Mouse (Mus musculus): Measurements from ENCODE around the gene Bicc1. TPM values are rescaled to one million over a fixed set of nuclear protein-coding genes. Genes with fewer than 3 reads are reported as not detected.

Gene Bicc1
- polyA plus RNA-seq, 1 experiment, result 0.01 TPM

DNA sequence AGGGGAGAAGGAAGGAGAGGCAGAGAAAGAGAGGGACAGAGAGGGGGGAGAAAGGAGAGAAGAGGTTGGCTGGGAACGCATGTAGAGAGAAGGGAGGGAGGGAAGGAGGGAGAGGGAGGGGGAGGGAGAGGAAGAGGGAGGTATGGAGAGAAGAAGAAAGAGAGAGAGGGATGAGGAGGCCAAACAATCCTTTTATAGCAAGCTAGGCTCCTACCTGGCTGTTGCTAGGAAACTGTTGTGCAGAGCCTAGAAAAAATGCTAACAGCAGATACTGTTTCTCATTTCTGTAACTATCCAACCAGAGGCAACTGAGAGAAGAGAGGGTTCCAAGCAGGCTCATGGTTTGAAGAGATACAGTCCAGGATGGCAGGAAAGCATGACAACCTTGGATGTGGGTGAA lies 239.6 kb downstream of the Bicc1 start:
- Histone ChIP-seq H3K4me1 (no peaks in the 10 kb centered on the region), H3K36me3 (replicated peaks; ENCODE audit: low read length) (no peaks in the 10 kb centered on the region), H3K27me3 (replicated peaks) (no peaks in the 10 kb centered on the region), H3K9me3 (peaks cover 68% of the 10 kb centered on the region), H3K4me3 (replicated peaks) (no peak overlapping the region)
- no peak for TF ChIP-seq GATA1 (IDR thresholded peaks at IDR 0.05; ENCODE audit: borderline replicate concordance, low read length)
- no peak for TF ChIP-seq FLI1 (IDR thresholded peaks at IDR 0.05; ENCODE audit: low read length)

DNA sequence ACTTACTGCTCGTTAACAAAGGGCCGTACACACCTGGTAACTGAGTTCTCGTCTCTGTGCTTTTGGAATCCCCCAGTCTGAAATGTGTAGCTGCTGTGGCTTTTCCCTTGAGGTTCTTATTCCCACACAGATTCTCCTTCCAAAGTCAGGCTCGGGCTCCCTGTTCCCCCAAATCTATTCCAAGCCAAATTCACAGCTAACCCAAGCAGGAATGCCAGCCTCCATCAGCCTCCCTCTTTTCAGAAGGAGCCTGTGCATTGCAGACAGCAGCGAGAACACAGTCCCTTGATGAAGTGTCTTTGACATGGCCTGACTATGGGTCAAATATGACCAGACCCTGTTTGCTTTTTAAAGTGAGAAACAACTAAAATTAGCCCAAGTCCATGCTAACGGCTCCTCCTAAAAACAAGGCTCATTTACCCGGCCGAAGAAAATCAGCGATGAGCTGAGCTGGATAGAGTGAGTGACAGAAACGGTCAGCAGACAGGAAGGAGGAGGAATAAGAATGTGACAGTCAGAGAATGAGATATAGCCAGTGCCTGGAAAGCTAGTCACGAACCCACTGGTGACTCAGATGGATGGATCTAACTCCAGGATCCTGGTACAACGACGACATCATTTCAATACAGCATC lies 240.4 kb downstream of the Bicc1 start:
- no peaks in the 10 kb centered on the region for H3K36me3 ChIP-seq (replicated peaks; ENCODE audit: low read length)
- no peaks in the 10 kb centered on the region for H3K4me1 ChIP-seq
- TF ChIP-seq FLI1 (IDR thresholded peaks at IDR 0.05; ENCODE audit: low read length), result no peak
- TF ChIP-seq GATA1 (IDR thresholded peaks at IDR 0.05; ENCODE audit: borderline replicate concordance, low read length), result no peak
- H3K9me3 ChIP-seq, result peaks cover 71% of the 10 kb centered on the region
- H3K27me3 ChIP-seq (replicated peaks), result no peaks in the 10 kb centered on the region
- H3K4me3 ChIP-seq (replicated peaks), result no peak overlapping the region

DNA sequence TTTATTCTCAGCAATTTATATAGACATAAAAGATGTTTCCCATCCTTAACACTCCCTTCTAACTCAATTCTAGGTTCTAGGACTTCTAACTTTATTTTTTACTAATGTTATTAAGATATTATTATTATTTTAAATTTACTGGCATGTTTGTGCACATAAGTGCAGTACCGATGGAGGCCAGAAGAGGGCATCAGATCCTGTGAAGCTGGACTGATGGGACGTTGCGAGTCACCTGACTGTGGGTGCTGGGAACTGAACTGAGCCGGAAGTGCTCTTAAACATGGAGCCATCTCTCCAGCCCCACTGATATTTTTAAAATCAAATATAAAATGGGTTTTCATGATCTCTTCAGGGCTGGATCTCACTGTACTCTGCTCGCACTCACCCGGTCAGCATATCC lies 242.8 kb downstream of the Bicc1 start:
- H3K4me3 ChIP-seq (replicated peaks), result no peak overlapping the region
- H3K27me3 ChIP-seq (replicated peaks), result no peaks in the 10 kb centered on the region
- TF ChIP-seq FLI1 (IDR thresholded peaks at IDR 0.05; ENCODE audit: low read length) (no peak), GATA1 (IDR thresholded peaks at IDR 0.05; ENCODE audit: borderline replicate concordance, low read length) (no peak)
- peaks cover 58% of the 10 kb centered on the region for H3K9me3 ChIP-seq
- H3K4me1 ChIP-seq, result no peaks in the 10 kb centered on the region
- H3K36me3 ChIP-seq (replicated peaks; ENCODE audit: low read length), result no peaks in the 10 kb centered on the region

DNA sequence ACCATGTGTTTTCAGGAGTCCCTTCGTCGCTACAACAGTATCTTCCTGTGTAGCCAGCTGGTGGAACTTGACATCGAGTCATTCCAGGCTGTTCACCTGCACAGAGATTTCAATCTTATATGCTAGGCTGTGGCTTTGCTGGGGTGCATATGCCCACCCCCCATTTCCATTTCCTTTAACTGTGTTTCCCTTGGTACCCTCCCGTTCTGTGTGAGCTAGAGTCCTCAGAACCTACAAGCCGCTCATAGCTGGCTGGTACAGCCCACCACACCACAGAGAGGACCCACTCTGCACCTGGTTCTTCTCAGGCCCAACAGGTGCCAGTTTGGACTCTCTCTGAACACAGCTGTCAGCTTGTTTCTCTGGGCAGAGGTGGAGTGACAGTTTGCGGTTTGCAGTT lies 244.4 kb downstream of the Bicc1 start:
- Histone ChIP-seq H3K36me3 (replicated peaks; ENCODE audit: low read length) (no peaks in the 10 kb centered on the region), H3K9me3 (peaks cover 47% of the 10 kb centered on the region), H3K4me1 (no peaks in the 10 kb centered on the region), H3K4me3 (replicated peaks) (no peak overlapping the region), H3K27me3 (replicated peaks) (no peaks in the 10 kb centered on the region)
- no peak for TF ChIP-seq GATA1 (IDR thresholded peaks at IDR 0.05; ENCODE audit: borderline replicate concordance, low read length)
- TF ChIP-seq FLI1 (IDR thresholded peaks at IDR 0.05; ENCODE audit: low read length), result no peak

DNA sequence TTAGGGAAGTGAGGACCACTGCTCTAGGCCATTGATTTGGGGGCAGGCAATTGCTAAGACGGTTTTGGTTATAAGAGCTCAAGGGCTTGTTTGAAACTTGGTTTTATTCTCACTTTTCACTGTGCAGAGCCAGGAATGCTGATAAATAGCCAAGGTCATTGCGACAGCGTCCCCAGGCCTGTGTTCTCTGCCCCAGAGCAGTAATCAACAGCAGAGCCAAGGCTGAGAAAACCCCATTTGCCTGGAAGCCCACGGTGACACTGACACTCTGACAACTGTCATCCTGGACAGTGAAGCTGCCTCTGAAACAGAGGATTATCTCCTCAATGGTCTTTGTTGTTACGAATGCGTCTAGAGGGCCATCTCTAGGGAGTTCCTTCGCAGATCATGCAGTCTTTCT lies 255.6 kb downstream of the Bicc1 start:
- Histone ChIP-seq H3K27me3 (replicated peaks) (no peaks in the 10 kb centered on the region), H3K9me3 (peaks cover 78% of the 10 kb centered on the region), H3K4me1 (no peaks in the 10 kb centered on the region), H3K36me3 (replicated peaks; ENCODE audit: low read length) (no peaks in the 10 kb centered on the region), H3K4me3 (replicated peaks) (no peak overlapping the region)
- no peak for TF ChIP-seq GATA1 (IDR thresholded peaks at IDR 0.05; ENCODE audit: borderline replicate concordance, low read length)
- no peak for TF ChIP-seq FLI1 (IDR thresholded peaks at IDR 0.05; ENCODE audit: low read length)

DNA sequence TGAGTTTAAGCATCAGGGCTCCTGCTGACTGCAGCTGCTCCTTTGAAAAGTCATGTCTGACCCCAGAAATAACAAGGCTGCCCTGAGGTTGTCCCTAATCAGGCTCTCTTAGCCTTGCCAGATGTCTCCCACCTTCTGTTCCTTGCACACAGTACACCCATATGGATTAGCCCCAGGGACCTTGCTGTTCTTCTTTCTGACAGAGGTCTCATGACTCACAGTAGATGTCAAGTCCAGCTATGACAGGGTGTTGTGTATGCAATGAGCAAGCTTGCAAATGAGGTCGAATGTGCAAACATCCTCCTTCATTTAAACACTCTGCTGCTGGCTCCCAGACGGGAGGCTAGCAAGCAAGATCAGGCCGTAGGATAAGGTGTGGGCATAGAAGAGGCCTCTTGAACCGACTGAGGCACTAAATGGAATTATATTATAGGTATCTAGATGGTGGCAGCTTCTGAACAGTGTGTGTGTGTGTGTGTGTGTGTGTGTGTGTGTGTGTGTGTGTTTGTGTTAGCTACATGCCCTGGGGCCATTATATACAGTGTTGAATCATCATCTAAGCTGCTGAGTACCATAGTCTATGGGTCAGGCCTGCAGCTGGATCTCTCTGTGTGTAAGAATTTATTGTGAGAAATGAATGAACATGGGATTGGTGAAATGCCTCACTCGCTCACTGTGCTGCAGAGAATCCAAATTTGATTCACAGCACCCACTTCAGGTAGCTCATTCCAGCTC lies 256.6 kb downstream of the Bicc1 start:
- Histone ChIP-seq H3K27me3 (replicated peaks) (no peaks in the 10 kb centered on the region), H3K4me1 (no peaks in the 10 kb centered on the region), H3K9me3 (peaks cover 81% of the 10 kb centered on the region), H3K36me3 (replicated peaks; ENCODE audit: low read length) (no peaks in the 10 kb centered on the region), H3K4me3 (replicated peaks) (no peak overlapping the region)
- TF ChIP-seq FLI1 (IDR thresholded peaks at IDR 0.05; ENCODE audit: low read length) (no peak), GATA1 (IDR thresholded peaks at IDR 0.05; ENCODE audit: borderline replicate concordance, low read length) (no peak)

DNA sequence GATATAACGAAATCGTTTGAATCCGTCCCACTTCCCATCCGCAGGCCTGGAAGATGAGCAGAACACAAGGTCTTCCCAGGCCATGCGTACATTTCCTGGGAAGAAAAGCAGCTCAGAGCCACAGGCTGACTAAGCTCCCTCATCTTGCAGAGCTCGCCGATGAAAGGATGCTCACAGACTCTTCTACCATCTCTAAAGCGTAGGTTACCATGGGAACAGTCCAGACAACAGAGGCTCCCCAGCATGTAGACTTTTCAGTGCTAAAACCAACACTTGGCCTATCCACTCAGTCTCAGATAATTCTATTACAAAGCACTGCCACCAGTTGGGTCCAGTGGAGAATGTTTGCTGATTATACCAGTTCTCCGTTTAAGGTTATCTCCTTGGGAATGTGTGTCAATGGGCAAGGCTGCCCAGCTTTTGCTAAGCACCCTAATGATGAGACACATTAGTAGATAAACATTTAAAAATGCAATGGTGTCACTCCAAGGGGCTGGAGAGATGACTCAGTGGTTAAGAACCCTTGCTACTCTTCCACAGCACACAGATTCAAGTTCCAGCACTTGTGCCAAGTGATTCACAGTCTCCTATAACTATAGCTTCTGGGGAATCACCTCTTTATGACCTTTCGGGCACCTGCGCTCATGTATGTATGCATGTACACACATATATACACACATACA lies 258.2 kb downstream of the Bicc1 start:
- Histone ChIP-seq H3K4me3 (replicated peaks) (no peak overlapping the region), H3K4me1 (no peaks in the 10 kb centered on the region), H3K36me3 (replicated peaks; ENCODE audit: low read length) (no peaks in the 10 kb centered on the region), H3K9me3 (peaks cover 79% of the 10 kb centered on the region), H3K27me3 (replicated peaks) (no peaks in the 10 kb centered on the region)
- no peak for TF ChIP-seq GATA1 (IDR thresholded peaks at IDR 0.05; ENCODE audit: borderline replicate concordance, low read length)
- no peak for TF ChIP-seq FLI1 (IDR thresholded peaks at IDR 0.05; ENCODE audit: low read length)

DNA sequence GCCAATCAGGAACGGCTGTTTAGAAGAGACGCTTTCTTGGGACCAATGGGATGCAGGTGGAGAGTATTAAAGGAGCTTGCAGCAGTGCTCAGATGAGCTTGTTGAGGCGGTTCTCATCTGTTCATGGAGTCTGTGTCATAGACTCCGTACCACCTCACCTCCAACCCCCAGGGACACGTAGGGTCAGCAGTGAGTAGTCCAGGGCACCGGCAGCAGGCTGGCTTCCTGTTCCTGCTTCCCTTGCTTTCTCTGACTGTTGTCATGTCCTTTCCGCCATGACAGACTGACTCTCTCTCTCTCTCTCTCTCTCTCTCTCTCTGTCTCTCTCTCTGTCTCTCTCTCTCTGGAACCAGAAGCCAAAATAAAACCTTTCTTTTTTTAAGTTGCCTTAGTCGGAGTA lies 263.6 kb downstream of the Bicc1 start:
- Histone ChIP-seq H3K9me3 (peaks cover 69% of the 10 kb centered on the region), H3K4me3 (replicated peaks) (no peak overlapping the region), H3K27me3 (replicated peaks) (no peaks in the 10 kb centered on the region)

DNA sequence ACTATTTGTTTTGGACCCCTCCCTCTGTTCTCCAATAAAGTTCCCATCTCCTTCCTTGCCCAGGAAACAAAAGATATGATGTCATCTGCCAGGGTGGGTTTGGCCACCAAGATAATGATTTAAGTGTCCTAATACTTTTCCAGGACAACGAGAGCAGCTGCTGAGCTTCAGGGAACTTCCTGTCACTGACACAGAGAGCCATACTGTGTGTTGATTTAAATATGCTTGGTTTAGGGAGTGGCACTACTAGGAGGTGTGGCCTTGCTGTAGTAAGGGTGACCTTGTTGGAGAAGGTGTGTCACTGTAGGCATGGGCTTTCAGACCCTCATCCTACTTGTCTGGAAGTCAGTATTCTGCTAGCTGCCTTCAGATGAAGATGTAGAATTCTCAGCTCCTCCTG lies 281.5 kb downstream of the Bicc1 start:
- TF ChIP-seq FLI1 (IDR thresholded peaks at IDR 0.05; ENCODE audit: low read length) (no peak), GATA1 (IDR thresholded peaks at IDR 0.05; ENCODE audit: borderline replicate concordance, low read length) (no peak)
- Histone ChIP-seq H3K27me3 (replicated peaks) (no peaks in the 10 kb centered on the region), H3K4me1 (no peaks in the 10 kb centered on the region), H3K4me3 (replicated peaks) (no peak overlapping the region), H3K9me3 (peaks cover 40% of the 10 kb centered on the region), H3K36me3 (replicated peaks; ENCODE audit: low read length) (no peaks in the 10 kb centered on the region)

More for the DNA sequence above, 263.6 kb downstream of the Bicc1 start:
- TF ChIP-seq GATA1 (IDR thresholded peaks at IDR 0.05; ENCODE audit: borderline replicate concordance, low read length), result no peak
- H3K4me1 ChIP-seq, result no peaks in the 10 kb centered on the region
- no peaks in the 10 kb centered on the region for H3K36me3 ChIP-seq (replicated peaks; ENCODE audit: low read length)

DNA sequence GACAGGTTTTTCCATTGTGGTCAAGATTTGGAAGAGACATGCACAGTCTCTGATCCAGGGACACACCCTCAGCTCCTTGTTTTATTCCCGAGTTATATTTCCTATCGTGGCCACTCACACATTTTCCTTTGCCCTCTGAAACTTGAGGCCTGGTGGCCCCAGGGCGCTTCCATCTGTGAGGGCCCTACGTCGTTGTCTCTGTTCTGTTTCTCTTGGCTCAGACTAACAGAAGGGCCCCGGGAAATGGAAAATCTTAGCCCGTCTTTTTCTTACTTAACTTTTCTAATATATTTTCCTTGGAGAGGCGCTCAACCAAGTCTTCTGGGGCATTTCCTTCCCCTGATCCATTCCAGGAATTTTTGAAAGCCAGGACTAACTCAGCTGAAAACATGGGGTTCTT lies 281.9 kb downstream of the Bicc1 start:
- Histone ChIP-seq H3K9me3 (peaks cover 42% of the 10 kb centered on the region), H3K4me3 (replicated peaks) (no peak overlapping the region), H3K36me3 (replicated peaks; ENCODE audit: low read length) (no peaks in the 10 kb centered on the region), H3K4me1 (no peaks in the 10 kb centered on the region), H3K27me3 (replicated peaks) (no peaks in the 10 kb centered on the region)
- TF ChIP-seq GATA1 (IDR thresholded peaks at IDR 0.05; ENCODE audit: borderline replicate concordance, low read length), result no peak
- TF ChIP-seq FLI1 (IDR thresholded peaks at IDR 0.05; ENCODE audit: low read length), result no peak
